8 mouse cellular contexts compared by ENCODE assay signal in genomic region chr10:111164304-111165218, GRCm38 (mm10). TPM values are rescaled to one million over a fixed set of nuclear protein-coding genes. Genes with fewer than 3 reads are reported as not detected.
DNase-seq lines count a peak whose midpoint lies in the region; ATAC-seq and TF ChIP-seq lines count a peak whose summit lies in the region.

Gene Osbpl8, plus strand, starts transcription at chr10:111164752.

- H3K36me3 ChIP-seq in CH12.LX (replicated peaks in 1 of 2; ENCODE audit: control insufficient read depth in 1 of 2, insufficient read depth in 1 of 2, low read length in 1 of 2), result peaks cover 0 to 1% of the 10 kb centered on the region in 2 experiments
- H3K36me3 ChIP-seq in forebrain, embryonic 12.5 days (replicated peaks), result no peaks in the 10 kb centered on the region
- no peaks in the 10 kb centered on the region for H3K36me3 ChIP-seq in liver, postnatal 0 days (replicated peaks; ENCODE audit: insufficient read depth, low read length)
- no peaks in the 10 kb centered on the region for H3K36me3 ChIP-seq in neural tube, embryonic 14.5 days (ENCODE audit: control insufficient read depth, insufficient read depth, low read length)

- peak within 1 kb of the TSS; percentile 93 for H3K27ac ChIP-seq in CH12.LX (ENCODE audit: insufficient read depth, low read depth)
- peak within 1 kb of the TSS; percentile 93 for H3K27ac ChIP-seq in forebrain, embryonic 12.5 days
- H3K27ac ChIP-seq in liver, postnatal 0 days (ENCODE audit: low read depth), result peak within 1 kb of the TSS; percentile 96
- H3K27ac ChIP-seq in neural tube, embryonic 14.5 days (ENCODE audit: low read depth, low read length), result peak within 1 kb of the TSS; percentile 93

- peak; percentile 83 for TF ChIP-seq POLR2A in CH12.LX (IDR thresholded peaks at IDR 0.05; ENCODE audit: low read depth, low read length)

- TF ChIP-seq EP300 in CH12.LX (IDR thresholded peaks at IDR 0.05; ENCODE audit: low read length), result no peak
- TF ChIP-seq EP300 in liver, postnatal 0 days (IDR thresholded peaks at IDR 0.05; ENCODE audit: low read depth), result no peak

- H3K27me3 ChIP-seq in CH12.LX (replicated peaks), result no peaks in the 10 kb centered on the region
- H3K27me3 ChIP-seq in forebrain, embryonic 12.5 days, result no peaks in the 10 kb centered on the region
- no peaks in the 10 kb centered on the region for H3K27me3 ChIP-seq in liver, postnatal 0 days (ENCODE audit: insufficient read depth, low read length)
- no peaks in the 10 kb centered on the region for H3K27me3 ChIP-seq in neural tube, embryonic 14.5 days (ENCODE audit: control insufficient read depth, insufficient read depth, low read length)

- H3K4me2 ChIP-seq in CH12.LX (ENCODE audit: insufficient read depth, low read depth, poor library complexity, severe bottlenecking), result peak within 1 kb of the TSS; percentile 98
- H3K4me2 ChIP-seq in forebrain, embryonic 12.5 days, result peak within 1 kb of the TSS; percentile 72
- H3K4me2 ChIP-seq in liver, postnatal 0 days (ENCODE audit: low read depth, low read length), result peak within 1 kb of the TSS; percentile 71
- peak within 1 kb of the TSS; percentile 69 for H3K4me2 ChIP-seq in neural tube, embryonic 14.5 days (ENCODE audit: low read depth, low read length)

- peaks cover 40% of the 10 kb centered on the region for H3K79me2 ChIP-seq in CH12.LX (replicated peaks; ENCODE audit: control insufficient read depth, extremely low read depth, insufficient read depth, poor library complexity, severe bottlenecking)

- WGBS in forebrain, embryonic 12.5 days, result under 1% methylated on average over 80 of the region's 84 CpGs
- 1% methylated on average over 81 of the region's 84 CpGs for WGBS in large intestine, adult 2 months
- WGBS in liver, postnatal 0 days (ENCODE audit: insufficient replicate concordance), result under 1% methylated on average over 67 of the region's 84 CpGs
- 0% methylated on average over 43 of the region's 84 CpGs for WGBS in neural tube, embryonic 14.5 days

- H3K4me3 ChIP-seq in CH12.LX (replicated peaks in 1 of 3; ENCODE audit: low read depth in 2 of 3, low read length in 2 of 3, poor library complexity in 1 of 3), result peak within 1 kb of the TSS; percentile 82 to 100 (median 85)
- H3K4me3 ChIP-seq in forebrain, embryonic 12.5 days (replicated peaks), result peak within 1 kb of the TSS; percentile 94
- peak within 1 kb of the TSS; percentile 100 for H3K4me3 ChIP-seq in liver, postnatal 0 days (ENCODE audit: low read depth, low read length)
- peak within 1 kb of the TSS; percentile 97 for H3K4me3 ChIP-seq in neural tube, embryonic 14.5 days (ENCODE audit: low read depth, low read length)

- in situ Hi-C loops in CH12.LX (cut with MboI; ENCODE audit: low pct_ligation_motif_present, low pct_unique_long_range_greater_than_20kb, low sequenced_read_pairs), result no loop called here

- no peak for TF ChIP-seq CTCF in CH12.LX (conservative IDR thresholded peaks at IDR 0.05 in 1 of 2, IDR thresholded peaks at IDR 0.05 in 1 of 2; ENCODE audit: low read depth in 2 of 2, low read length in 2 of 2)
- TF ChIP-seq CTCF in liver, postnatal 0 days (IDR thresholded peaks at IDR 0.05; ENCODE audit: low read depth), result peak; percentile 7

- intact Hi-C loops in heart, postnatal 10 days (cut with DNase I), result loop anchor here (5.0 kb wide), 1 partner anchor 177 kb away; no protein-coding TSS in a partner anchor

- peak; percentile 96 for ATAC-seq in forebrain, embryonic 12.5 days (ENCODE audit: low FRiP score)
- ATAC-seq in liver, postnatal 0 days, result peak; percentile 93
- peak; percentile 94 for ATAC-seq in neural tube, embryonic 14.5 days (ENCODE audit: low read depth)

- peak within 1 kb of the TSS; percentile 90 for H3K9ac ChIP-seq in CH12.LX (ENCODE audit: insufficient read depth, low read depth)
- peak within 1 kb of the TSS; percentile 92 for H3K9ac ChIP-seq in forebrain, embryonic 12.5 days
- peak within 1 kb of the TSS; percentile 100 for H3K9ac ChIP-seq in liver, postnatal 0 days (replicated peaks)
- H3K9ac ChIP-seq in neural tube, embryonic 14.5 days (replicated peaks; ENCODE audit: low read depth, low read length), result peak within 1 kb of the TSS; percentile 89

- DNase-seq in CH12.LX (ENCODE audit: extremely low read depth), result peak; percentile 94
- DNase-seq in c-Kit-positive CD71-positive TER-119-negative erythroid progenitor cells, embryonic 14.5 days (ENCODE audit: low read depth), result peak; percentile 88
- peak; percentile 100 for DNase-seq in heart, postnatal 10 days
- peak; percentile 70 for DNase-seq in large intestine, adult 2 months (ENCODE audit: low read depth, low spot score)
- peak; percentile 100 for DNase-seq in liver, postnatal 0 days
- peak; percentile 100 for DNase-seq in testis, postnatal 10 days (ENCODE audit: low spot score)

- no peak; the same call in 1 of the 2 replicates for TF ChIP-seq RAD21 in CH12.LX (IDR thresholded peaks at IDR 0.05; ENCODE audit: low read depth, low read length)

- dilution Hi-C loops in CH12.LX (cut with MboI; ENCODE audit: extremely low pct_ligation_motif_present, extremely low pct_unique_long_range_greater_than_20kb, low sequenced_read_pairs), result no loop called here

- H3K9me3 ChIP-seq in CH12.LX (replicated peaks; ENCODE audit: low read length), result no peaks in the 10 kb centered on the region
- H3K9me3 ChIP-seq in forebrain, embryonic 12.5 days, result no peaks in the 10 kb centered on the region
- no peaks in the 10 kb centered on the region for H3K9me3 ChIP-seq in liver, postnatal 0 days (ENCODE audit: low read length)
- no peaks in the 10 kb centered on the region for H3K9me3 ChIP-seq in neural tube, embryonic 14.5 days (ENCODE audit: control insufficient read depth, low read length)

- H3K4me1 ChIP-seq in CH12.LX (ENCODE audit: control insufficient read depth in 1 of 2, insufficient read depth in 2 of 2), result peaks cover 9 to 63% of the 10 kb centered on the region in 2 experiments
- H3K4me1 ChIP-seq in forebrain, embryonic 12.5 days, result peaks cover 9% of the 10 kb centered on the region
- peaks cover 34% of the 10 kb centered on the region for H3K4me1 ChIP-seq in liver, postnatal 0 days (ENCODE audit: insufficient read depth)
- peaks cover 14% of the 10 kb centered on the region for H3K4me1 ChIP-seq in neural tube, embryonic 14.5 days (ENCODE audit: control insufficient read depth, insufficient read depth, low read length)

TF ChIP-seq in CH12.LX, 34 proteins besides CTCF, POLR2A, EP300 and RAD21 (continues in another document):
- TF ChIP-seq ZNF384 (IDR thresholded peaks at IDR 0.05; ENCODE audit: low read depth, low read length) (no peak), MAZ (IDR thresholded peaks at IDR 0.05; ENCODE audit: low read depth, low read length) (peak; percentile 95), RCOR1 (conservative IDR thresholded peaks at IDR 0.05; ENCODE audit: low read depth, low read length) (no peak), ZC3H11A (IDR thresholded peaks at IDR 0.05; ENCODE audit: low read depth, low read length) (no peak), HCFC1 (IDR thresholded peaks at IDR 0.05; ENCODE audit: low read depth, low read length) (peak; percentile 79), PAX5 (IDR thresholded peaks at IDR 0.05; ENCODE audit: low read length) (no peak), GABPA (IDR thresholded peaks at IDR 0.05; ENCODE audit: insufficient replicate concordance, low read depth, low read length) (no peak), KAT2A (IDR thresholded peaks at IDR 0.05; ENCODE audit: insufficient replicate concordance, low read length) (0 out of 2 replicates have a peak, but pooled peaks have one; percentile 32), NELFE (IDR thresholded peaks at IDR 0.05; ENCODE audit: low read depth, low read length) (peak; percentile 29; the same call in 1 of the 2 replicates), SMC3 (IDR thresholded peaks at IDR 0.05; ENCODE audit: low read depth, low read length) (no peak), ZMIZ1 (IDR thresholded peaks at IDR 0.05; ENCODE audit: low read depth, low read length) (peak; percentile 22; the same call in 1 of the 2 replicates), CHD1 (IDR thresholded peaks at IDR 0.05; ENCODE audit: low read depth, low read length) (no peak), MAFK (IDR thresholded peaks at IDR 0.05; ENCODE audit: insufficient replicate concordance, low read length) (no peak), MAX (IDR thresholded peaks at IDR 0.05; ENCODE audit: low read length) (peak; percentile 87), MEF2A (IDR thresholded peaks at IDR 0.05; ENCODE audit: borderline replicate concordance, low read depth, low read length) (peak; percentile 26; the same call in 1 of the 2 replicates), JUND (conservative IDR thresholded peaks at IDR 0.05; ENCODE audit: low read depth, low read length) (no peak), IRF4 (IDR thresholded peaks at IDR 0.05; ENCODE audit: low read depth, low read length) (no peak; the same call in 1 of the 2 replicates), MYC (IDR thresholded peaks at IDR 0.05; ENCODE audit: low read depth, low read length) (no peak), USF1 (IDR thresholded peaks at IDR 0.05; ENCODE audit: low read depth, low read length) (peak; percentile 100), E2F4 (IDR thresholded peaks at IDR 0.05; ENCODE audit: insufficient replicate concordance, low read depth, low read length) (no peak), ELF1 (IDR thresholded peaks at IDR 0.05; ENCODE audit: low read depth, low read length) (peak; percentile 87), MXI1 (IDR thresholded peaks at IDR 0.05; ENCODE audit: low read depth, low read length) (peak; percentile 85), ZKSCAN1 (IDR thresholded peaks at IDR 0.05; ENCODE audit: borderline replicate concordance, low read depth, low read length) (no peak), CHD2 (IDR thresholded peaks at IDR 0.05; ENCODE audit: low read length) (no peak), ETS1 (conservative IDR thresholded peaks at IDR 0.05; ENCODE audit: low read depth, low read length) (peak; percentile 26; the same call in 1 of the 2 replicates), SIN3A (IDR thresholded peaks at IDR 0.05; ENCODE audit: low read length) (peak; percentile 90), NRF1 (IDR thresholded peaks at IDR 0.05; ENCODE audit: low read depth, low read length) (peak; percentile 64), POLR2AphosphoS2 (IDR thresholded peaks at IDR 0.05; ENCODE audit: low read depth, low read length) (no peak), JUN (IDR thresholded peaks at IDR 0.05; ENCODE audit: insufficient read depth, low read depth, low read length) (no peak)

RNA-seq across cellular contexts. Expression of gene Osbpl8, which starts in this region (rescaled TPM):
- total RNA-seq in CH12.LX (2012; rRNA removed), result 18.0 and 23.4 TPM in 2 replicates
- 26.4 and 29.6 TPM in 2 replicates for total RNA-seq in CH12.LX (2014; rRNA removed)
- polyA plus RNA-seq in CH12.LX (2012; ENCODE audit: insufficient read length, low read depth), result 12.9 and 13.0 TPM in 2 replicates
- polyA plus RNA-seq in forebrain, embryonic 12.5 days (2016; fragmentation: Nextera tagmentation; extraction: Ambion mirVana), result 18.9 and 20.6 TPM in 2 replicates
- total RNA-seq in heart, postnatal 10 days (2021), result 10 to 100 TPM; 82.1 to 88.1 TPM
- polyA plus RNA-seq in large intestine, adult 2 months (2012; rRNA removed), result 1.1 and 2.1 TPM in 2 replicates
- 5.4 and 5.6 TPM in 2 replicates for polyA plus RNA-seq in liver, postnatal 0 days (2015; fragmentation: Nextera tagmentation; extraction: Ambion mirVana)
- polyA plus RNA-seq in neural tube, embryonic 14.5 days (2014; fragmentation: Nextera tagmentation; extraction: Ambion mirVana), result 24.0 and 29.5 TPM in 2 replicates

Comparison
In these comparisons a context has a peak if more than half of its experiments do, and no peak if none do; other contexts are left out.
1. Peak in every context shown above with its lines: DNase-seq, ATAC-seq, H3K4me3 ChIP-seq and H3K27ac ChIP-seq.